19 mouse cellular contexts compared by ENCODE assay signal in genomic region chr4:87930356-87931245, GRCm38 (mm10).
DNase-seq lines count a peak whose midpoint lies in the region; ATAC-seq and TF ChIP-seq lines count a peak whose summit lies in the region.
"Had no signal": no experiment of that assay in that cellular context is flagged by ENCODE, and none has a peak within 500 bp of the region (broad histone marks: within the 10 kb centered on the region; RNA-seq: fewer than 3 reads in every experiment).

No protein-coding gene starts in this region.

- TF ChIP-seq CTCF in liver, postnatal 0 days (IDR thresholded peaks at IDR 0.05; ENCODE audit: low read depth), result no peak

- H3K4me3 ChIP-seq in erythroblast, embryonic 14.5 days (replicated peaks), result peak overlapping the region; percentile 32
- H3K4me3 ChIP-seq in liver, postnatal 0 days (ENCODE audit: low read depth, low read length), result no peak overlapping the region
- H3K4me3 ChIP-seq: neural tube, embryonic 12.5 days had no signal

- no peaks in the 10 kb centered on the region for H3K9me3 ChIP-seq in erythroblast, embryonic 14.5 days (ENCODE audit: control insufficient read depth, low read length)
- H3K9me3 ChIP-seq in liver, postnatal 0 days (ENCODE audit: low read length), result no peaks in the 10 kb centered on the region
- H3K9me3 ChIP-seq: neural tube, embryonic 12.5 days had no signal

- H3K27me3 ChIP-seq in erythroblast, embryonic 14.5 days (ENCODE audit: control insufficient read depth), result no peaks in the 10 kb centered on the region
- no peaks in the 10 kb centered on the region for H3K27me3 ChIP-seq in liver, postnatal 0 days (ENCODE audit: insufficient read depth, low read length)
- H3K27me3 ChIP-seq: CH12.LX; neural tube, embryonic 12.5 days had no signal

- no peaks in the 10 kb centered on the region for H3K36me3 ChIP-seq in erythroblast, embryonic 14.5 days (ENCODE audit: control insufficient read depth)
- no peaks in the 10 kb centered on the region for H3K36me3 ChIP-seq in liver, postnatal 0 days (replicated peaks; ENCODE audit: insufficient read depth, low read length)
- H3K36me3 ChIP-seq: neural tube, embryonic 12.5 days had no signal

- DNase-seq in lung, postnatal 25 days (ENCODE audit: low spot score), result peak; percentile 24
- no peak for DNase-seq in lung, postnatal 10 days
- DNase-seq in c-Kit-positive CD71-negative TER-119-negative erythroid progenitor cells, embryonic 14.5 days (ENCODE audit: low read depth), result peak; percentile 13
- DNase-seq in liver, postnatal 0 days, result no peak
- no peak for DNase-seq in kidney, adult 9 months
- DNase-seq in right cerebral cortex, postnatal 25 days, result no peak
- DNase-seq in left cerebral cortex, adult 8-10 months (ENCODE audit: low spot score in 2 of 2), result no peak
- DNase-seq: adrenal gland, adult 2 months; forebrain, postnatal 0 days; gastrocnemius, postnatal 14 days; heart, postnatal 14 days; left cerebral cortex, postnatal 4 days had no signal

- 66% methylated on average over 8 of the region's 8 CpGs for WGBS in liver, postnatal 0 days (ENCODE audit: insufficient replicate concordance)

- H3K9ac ChIP-seq in liver, postnatal 0 days (replicated peaks), result no peak overlapping the region
- H3K9ac ChIP-seq: forebrain, postnatal 0 days; neural tube, embryonic 12.5 days had no signal

- H3K4me1 ChIP-seq in erythroblast, embryonic 14.5 days (ENCODE audit: control insufficient read depth), result peaks cover 28% of the 10 kb centered on the region
- H3K4me1 ChIP-seq in liver, postnatal 0 days (ENCODE audit: insufficient read depth), result no peaks in the 10 kb centered on the region; the same call in 1 of the 2 replicates

- peak; percentile 87 for TF ChIP-seq EP300 in liver, postnatal 0 days (IDR thresholded peaks at IDR 0.05; ENCODE audit: low read depth)

- H3K4me2 ChIP-seq in liver, postnatal 0 days (ENCODE audit: low read depth, low read length), result peak overlapping the region; percentile 38
- H3K4me2 ChIP-seq: neural tube, embryonic 12.5 days had no signal

- H3K27ac ChIP-seq in liver, postnatal 0 days (ENCODE audit: low read depth), result peak overlapping the region; percentile 22; the same call in 1 of the 2 replicates
- H3K27ac ChIP-seq: hindbrain, postnatal 0 days; kidney, postnatal 0 days; macrophage; neural tube, embryonic 12.5 days had no signal

- peak; percentile 91 for ATAC-seq in liver, postnatal 0 days
- ATAC-seq: forebrain, postnatal 0 days; hindbrain, postnatal 0 days; midbrain, embryonic 16.5 days had no signal

Comparison
In these comparisons a context has a peak if more than half of its experiments do, and no peak if none do; other contexts are left out.
1. DNase-seq: peak in lung, postnatal 25 days (single experiment) and c-Kit-positive CD71-negative TER-119-negative erythroid progenitor cells, embryonic 14.5 days (single experiment); none in lung, postnatal 10 days (single experiment), liver, postnatal 0 days (single experiment), kidney, adult 9 months (single experiment), right cerebral cortex, postnatal 25 days (single experiment) and left cerebral cortex, adult 8-10 months (0 of 2).